ENCODE assay signal across 31 mouse cellular contexts in the genomic region with DNA sequence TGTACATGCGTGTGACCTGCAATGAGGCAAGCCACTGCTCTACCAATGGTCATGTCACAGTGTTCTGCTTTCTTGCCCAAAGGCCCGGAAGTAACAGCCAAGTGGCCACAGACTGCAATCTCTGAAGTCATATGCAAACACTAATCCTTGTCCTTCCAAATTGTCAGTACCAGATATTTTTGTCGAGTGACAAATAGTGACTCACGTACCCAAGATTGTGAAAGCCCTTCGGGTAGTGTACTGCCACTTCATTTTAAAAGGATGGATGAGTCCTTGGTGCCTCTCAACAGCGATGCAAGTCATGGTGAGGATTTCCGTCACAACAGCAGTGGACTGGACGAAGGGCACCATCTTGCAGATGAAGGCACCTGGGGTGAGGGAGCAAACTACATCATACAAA. TPM values are rescaled to one million over a fixed set of nuclear protein-coding genes. Genes with fewer than 3 reads are reported as not detected.
DNase-seq lines count a peak whose midpoint lies in the region; ATAC-seq and TF ChIP-seq lines count a peak whose summit lies in the region.
"Had no signal": no experiment of that assay in that cellular context is flagged by ENCODE, and none has a peak within 500 bp of the region (broad histone marks: within the 10 kb centered on the region; RNA-seq: fewer than 3 reads in every experiment).

No protein-coding gene starts in this region.

- no peak overlapping the region for H3K9ac ChIP-seq in forebrain, embryonic 14.5 days (ENCODE audit: low read length)
- H3K9ac ChIP-seq: embryonic facial prominence, embryonic 13.5 days; forebrain, embryonic 12.5 days; hindbrain, embryonic 13.5 days; limb, embryonic 12.5 days; lung, embryonic 15.5 days; midbrain, embryonic 12.5 days; neural tube, embryonic 13.5 days had no signal

- no peak for TF ChIP-seq CTCF in C2C12 (IDR thresholded peaks at IDR 0.05; ENCODE audit: control insufficient read depth, insufficient read depth, insufficient read length)
- TF ChIP-seq CTCF in embryonic fibroblast, embryonic 13.5 days (IDR thresholded peaks at IDR 0.05; ENCODE audit: borderline replicate concordance, insufficient read depth, low read length): no peak

- intact Hi-C loops in heart, postnatal 36 days (cut with DNase I): no loop called here

- no peaks in the 10 kb centered on the region for H3K4me1 ChIP-seq in embryonic fibroblast, embryonic 13.5 days (ENCODE audit: control insufficient read depth, insufficient read depth, low read length)
- no peaks in the 10 kb centered on the region for H3K4me1 ChIP-seq in forebrain, embryonic 14.5 days (ENCODE audit: control insufficient read depth, insufficient read depth, low read length)
- H3K4me1 ChIP-seq: embryonic facial prominence, embryonic 13.5 days; forebrain, embryonic 12.5 days; heart, embryonic 10.5 days; hindbrain, embryonic 13.5 days; limb, embryonic 12.5 days; lung, embryonic 15.5 days; midbrain, embryonic 12.5 days; neural tube, embryonic 13.5 days had no signal

- H3K79me3 ChIP-seq in C2C12 (ENCODE audit: low read depth): no peaks in the 10 kb centered on the region

- no peaks in the 10 kb centered on the region for H3K36me3 ChIP-seq in C2C12 (ENCODE audit: control insufficient read depth, insufficient read depth)
- no peaks in the 10 kb centered on the region for H3K36me3 ChIP-seq in forebrain, embryonic 14.5 days (ENCODE audit: control insufficient read depth, insufficient read depth, low read length)
- H3K36me3 ChIP-seq: embryonic facial prominence, embryonic 13.5 days; forebrain, embryonic 12.5 days; heart, embryonic 10.5 days; hindbrain, embryonic 13.5 days; limb, embryonic 12.5 days; lung, embryonic 15.5 days; midbrain, embryonic 12.5 days; neural tube, embryonic 13.5 days had no signal

- 89% methylated on average over 8 of the region's 8 CpGs for WGBS in forebrain, embryonic 14.5 days

- peak overlapping the region; percentile 14; the same call in 1 of the 2 replicates for H3K27ac ChIP-seq in embryonic fibroblast, embryonic 13.5 days (ENCODE audit: insufficient read depth, low read length)
- no peak overlapping the region for H3K27ac ChIP-seq in forebrain, embryonic 14.5 days (ENCODE audit: low read depth, low read length)
- H3K27ac ChIP-seq: embryonic facial prominence, embryonic 13.5 days; forebrain, embryonic 12.5 days; heart, embryonic 10.5 days; hindbrain, embryonic 13.5 days; limb, embryonic 12.5 days; lung, embryonic 15.5 days; midbrain, embryonic 12.5 days; neural tube, embryonic 13.5 days had no signal

- H3K4me3 ChIP-seq in C2C12 (ENCODE audit: insufficient read depth, poor library complexity, severe bottlenecking): no peak overlapping the region
- no peak overlapping the region for H3K4me3 ChIP-seq in embryonic fibroblast, embryonic 13.5 days (ENCODE audit: insufficient read depth, low read length)
- no peak overlapping the region for H3K4me3 ChIP-seq in forebrain, embryonic 14.5 days (ENCODE audit: low read depth, low read length)
- H3K4me3 ChIP-seq: embryonic facial prominence, embryonic 13.5 days; erythroblast, embryonic 14.5 days; forebrain, embryonic 12.5 days; heart, embryonic 10.5 days; hindbrain, embryonic 13.5 days; limb, embryonic 12.5 days; lung, embryonic 15.5 days; midbrain, embryonic 12.5 days; neural tube, embryonic 13.5 days had no signal

- ATAC-seq in forebrain, embryonic 14.5 days: no peak
- ATAC-seq: intestine, embryonic 16.5 days had no signal

- peak; percentile 69 for DNase-seq in 3134 (ENCODE audit: extremely low read depth, insufficient read length, low spot score)
- DNase-seq in adrenal gland, postnatal 10 days: peak; percentile 12
- no peak for DNase-seq in forebrain, embryonic 14.5 days (ENCODE audit: low spot score)
- no peak for DNase-seq in heart, postnatal 36 days
- DNase-seq in kidney, adult 9 months: no peak
- DNase-seq: cerebellum, adult 11-12 months; cerebellum, adult 9-11 months; gastrocnemius, postnatal 14 days; heart, postnatal 4 days; kidney, postnatal 25 days; right cerebral cortex, postnatal 4 days; thymus, adult 2 months; thymus, postnatal 36 days had no signal

- H3K27me3 ChIP-seq in C2C12 (ENCODE audit: control insufficient read depth, insufficient read depth, insufficient read length): no peaks in the 10 kb centered on the region
- H3K27me3 ChIP-seq in forebrain, embryonic 14.5 days (replicated peaks; ENCODE audit: control insufficient read depth, insufficient read depth, low read length): no peaks in the 10 kb centered on the region
- H3K27me3 ChIP-seq: embryonic facial prominence, embryonic 13.5 days; forebrain, embryonic 12.5 days; hindbrain, embryonic 13.5 days; limb, embryonic 12.5 days; lung, embryonic 15.5 days; midbrain, embryonic 12.5 days; neural tube, embryonic 13.5 days had no signal

- no peak overlapping the region for H3ac ChIP-seq in C2C12 (ENCODE audit: control insufficient read depth, insufficient read length, low read depth)

- no peaks in the 10 kb centered on the region for H3K79me2 ChIP-seq in C2C12 (ENCODE audit: control insufficient read depth, insufficient read depth)

- no peak overlapping the region for H3K4me2 ChIP-seq in forebrain, embryonic 14.5 days (ENCODE audit: low read length)
- H3K4me2 ChIP-seq: embryonic facial prominence, embryonic 13.5 days; forebrain, embryonic 12.5 days; hindbrain, embryonic 13.5 days; limb, embryonic 12.5 days; liver, embryonic 11.5 days; lung, embryonic 15.5 days; midbrain, embryonic 12.5 days; neural tube, embryonic 13.5 days had no signal

- no peak for TF ChIP-seq POLR2A in embryonic fibroblast, embryonic 13.5 days (IDR thresholded peaks at IDR 0.05; ENCODE audit: low read depth, low read length)

- no peaks in the 10 kb centered on the region for H3K9me3 ChIP-seq in forebrain, embryonic 14.5 days (replicated peaks; ENCODE audit: control insufficient read depth, low read length)
- H3K9me3 ChIP-seq: embryonic facial prominence, embryonic 13.5 days; forebrain, embryonic 12.5 days; heart, embryonic 10.5 days; hindbrain, embryonic 13.5 days; limb, embryonic 12.5 days; lung, embryonic 15.5 days; midbrain, embryonic 12.5 days; neural tube, embryonic 13.5 days had no signal

TF ChIP-seq in C2C12, 6 proteins besides CTCF, POLR2A, EP300 and RAD21:
- TF ChIP-seq USF1 (IDR thresholded peaks at IDR 0.05; ENCODE audit: low read depth): no peak
- no peak for TF ChIP-seq MAX (IDR thresholded peaks at IDR 0.05)
- TF ChIP-seq CEBPB (IDR thresholded peaks at IDR 0.05; ENCODE audit: low read depth): peak; percentile 86
- peak; percentile 17 for TF ChIP-seq FOSL1 (IDR thresholded peaks at IDR 0.05; ENCODE audit: insufficient read depth, low read length, poor library complexity, severe bottlenecking)
- no peak for TF ChIP-seq MYOG (IDR thresholded peaks at IDR 0.05; ENCODE audit: control insufficient read depth, extremely low read depth, insufficient read length)
- no peak for TF ChIP-seq MYOD1 (IDR thresholded peaks at IDR 0.05; ENCODE audit: control insufficient read depth, insufficient read length, low read depth)

RNA-seq across cellular contexts. Expression of a gene that starts 32.9 kb away (rescaled TPM):
- polyA plus RNA-seq in C2C12 (2012; fragmentation: generic; extraction: Trizol): not detected
- total RNA-seq in adrenal gland, postnatal 10 days (2021): not detected
- polyA plus RNA-seq in embryonic fibroblast, embryonic 13.5 days (2011; ENCODE audit: insufficient read length, low read depth, missing spikeins): not detected in 2 replicates
- 2.6 and 2.8 TPM in 2 replicates for polyA plus RNA-seq in forebrain, embryonic 14.5 days (2014; fragmentation: Nextera tagmentation; extraction: Ambion mirVana)
- total RNA-seq in heart, postnatal 36 days (2021): not detected
- total RNA-seq: gastrocnemius, postnatal 14 days; granulocyte monocyte progenitor cell, adult 5-6 weeks; heart, postnatal 4 days; megakaryocyte progenitor cell, adult 5-6 weeks; MEL had no signal
- polyA plus RNA-seq: erythroblast, embryonic 14.5 days; intestine, embryonic 16.5 days; kidney, embryonic 14.5 days; liver, embryonic 11.5 days; liver, embryonic 16.5 days; midbrain, embryonic 12.5 days had no signal

RNA-seq across cellular contexts. Expression of a gene that starts 38.4 kb away (rescaled TPM):
- polyA plus RNA-seq in C2C12 (2012; fragmentation: generic; extraction: Trizol): 1.0 TPM
- 1 to 10 TPM; 5.1 to 9.1 TPM for total RNA-seq in adrenal gland, postnatal 10 days (2021)
- 8.1 and 9.5 TPM in 2 replicates for polyA plus RNA-seq in embryonic fibroblast, embryonic 13.5 days (2011; ENCODE audit: insufficient read length, low read depth, missing spikeins)
- 12.2 and 15.9 TPM in 2 replicates for polyA plus RNA-seq in forebrain, embryonic 14.5 days (2014; fragmentation: Nextera tagmentation; extraction: Ambion mirVana)
- total RNA-seq in heart, postnatal 36 days (2021): 1 to 10 TPM; 3.4 to 4.3 TPM

Comparison
In these comparisons a context has a peak if more than half of its experiments do, and no peak if none do; other contexts are left out.
1. DNase-seq: peak in 3134 (single experiment) and adrenal gland, postnatal 10 days (single experiment); none in forebrain, embryonic 14.5 days (single experiment), heart, postnatal 36 days (0 of 2) and kidney, adult 9 months (single experiment).